Comparison of ENCODE assay signal across 13 mouse cellular contexts in the genomic region with DNA sequence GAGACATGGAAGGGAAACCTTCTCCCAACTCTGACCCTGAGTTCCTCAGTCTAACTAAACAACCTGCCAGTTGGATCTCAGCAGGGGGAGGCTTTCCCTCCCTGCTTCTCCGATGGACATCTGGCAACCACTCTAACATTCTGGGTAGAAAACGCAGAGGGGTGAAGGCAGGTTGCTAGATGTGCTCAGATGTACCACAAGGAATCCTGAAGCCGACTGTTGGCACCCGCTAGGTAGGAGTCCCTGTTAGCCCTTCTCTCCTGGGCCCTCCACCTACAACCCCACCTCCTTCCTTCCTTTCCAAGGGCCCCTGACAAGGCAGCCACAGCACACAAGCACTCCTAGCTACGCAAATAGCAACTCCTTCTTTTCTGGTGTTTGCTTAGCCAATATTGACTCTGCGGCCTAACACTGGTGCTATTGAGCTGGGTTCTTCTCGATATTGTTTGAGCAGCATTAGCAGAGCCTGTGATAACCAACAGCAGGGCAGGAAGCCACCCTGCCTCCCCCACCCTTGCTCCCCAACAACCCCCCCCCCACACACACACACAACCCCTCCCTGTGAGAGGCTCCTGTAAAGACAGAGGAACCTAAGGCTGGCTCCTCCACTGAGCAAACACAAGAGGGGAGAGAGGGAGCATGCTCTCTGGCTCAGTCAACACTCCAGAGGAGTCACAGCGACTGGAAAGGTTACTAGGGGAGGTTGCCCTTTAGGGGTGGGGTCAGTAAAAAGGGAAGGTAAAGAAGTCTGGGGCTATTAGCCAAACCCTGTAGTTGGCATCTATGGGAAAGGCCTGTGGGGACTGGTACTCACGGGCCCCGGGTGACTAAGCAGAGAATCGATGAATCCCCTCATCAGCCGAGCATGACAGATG.
DNase-seq lines count a peak whose midpoint lies in the region; ATAC-seq and TF ChIP-seq lines count a peak whose summit lies in the region.
"Had no signal": no experiment of that assay in that cellular context is flagged by ENCODE, and none has a peak within 500 bp of the region (broad histone marks: within the 10 kb centered on the region; RNA-seq: fewer than 3 reads in every experiment).

No protein-coding gene starts in this region.

- H3K4me2 ChIP-seq in limb, embryonic 12.5 days, result no peak overlapping the region
- no peak overlapping the region; the same call in 1 of the 2 replicates for H3K4me2 ChIP-seq in intestine, embryonic 15.5 days (replicated peaks)
- H3K4me2 ChIP-seq in liver, postnatal 0 days (ENCODE audit: low read depth, low read length), result peak overlapping the region; percentile 13; the same call in 1 of the 2 replicates
- H3K4me2 ChIP-seq: hindbrain, embryonic 14.5 days had no signal

- H3K36me3 ChIP-seq in limb, embryonic 12.5 days, result no peaks in the 10 kb centered on the region
- no peaks in the 10 kb centered on the region for H3K36me3 ChIP-seq in limb, embryonic 10.5 days
- H3K36me3 ChIP-seq in intestine, embryonic 15.5 days, result no peaks in the 10 kb centered on the region
- H3K36me3 ChIP-seq in liver, postnatal 0 days (replicated peaks; ENCODE audit: insufficient read depth, low read length), result no peaks in the 10 kb centered on the region
- no peaks in the 10 kb centered on the region for H3K36me3 ChIP-seq in small intestine, adult 2 months (ENCODE audit: control insufficient read depth, insufficient read depth, low read length)

- no peak for TF ChIP-seq EP300 in liver, postnatal 0 days (IDR thresholded peaks at IDR 0.05; ENCODE audit: low read depth)

- TF ChIP-seq CTCF in liver, postnatal 0 days (IDR thresholded peaks at IDR 0.05; ENCODE audit: low read depth), result no peak
- no peak for TF ChIP-seq CTCF in small intestine, adult 2 months (IDR thresholded peaks at IDR 0.05; ENCODE audit: extremely low read depth, insufficient read length, insufficient replicate concordance, low read depth, low read length)

- WGBS in limb, embryonic 12.5 days, result 78% methylated on average over 12 of the region's 12 CpGs
- 83% methylated on average over 12 of the region's 12 CpGs for WGBS in limb, embryonic 10.5 days
- 62% methylated on average over 12 of the region's 12 CpGs for WGBS in intestine, embryonic 15.5 days
- 38% methylated on average over 12 of the region's 12 CpGs for WGBS in liver, postnatal 0 days (ENCODE audit: insufficient replicate concordance)
- WGBS in small intestine, adult 2 months, result 26% methylated on average over 12 of the region's 12 CpGs

- no peaks in the 10 kb centered on the region for H3K27me3 ChIP-seq in limb, embryonic 12.5 days
- H3K27me3 ChIP-seq in limb, embryonic 10.5 days (ENCODE audit: low read depth, poor library complexity, severe bottlenecking), result no peaks in the 10 kb centered on the region
- no peaks in the 10 kb centered on the region for H3K27me3 ChIP-seq in intestine, embryonic 15.5 days (replicated peaks)
- H3K27me3 ChIP-seq in liver, postnatal 0 days (ENCODE audit: insufficient read depth, low read length), result no peaks in the 10 kb centered on the region
- no peaks in the 10 kb centered on the region for H3K27me3 ChIP-seq in small intestine, adult 2 months (ENCODE audit: control insufficient read depth, insufficient read depth, low read length)

- peaks cover 2% of the 10 kb centered on the region; the same call in 1 of the 2 replicates for H3K4me1 ChIP-seq in limb, embryonic 12.5 days (replicated peaks)
- 0 out of 2 replicates have a peak, but pooled peaks cover under 1% of the 10 kb centered on the region for H3K4me1 ChIP-seq in limb, embryonic 10.5 days
- H3K4me1 ChIP-seq in intestine, embryonic 15.5 days (replicated peaks), result peaks cover 11% of the 10 kb centered on the region
- H3K4me1 ChIP-seq in liver, postnatal 0 days (ENCODE audit: insufficient read depth), result peaks cover 8% of the 10 kb centered on the region; the same call in 1 of the 2 replicates
- H3K4me1 ChIP-seq in small intestine, adult 2 months (ENCODE audit: control insufficient read depth, insufficient read depth, insufficient read length, low read length), result peaks cover 11% of the 10 kb centered on the region; the same call in 1 of the 2 replicates

- no peak overlapping the region for H3K9ac ChIP-seq in limb, embryonic 12.5 days (replicated peaks)
- H3K9ac ChIP-seq in intestine, embryonic 15.5 days, result no peak overlapping the region
- H3K9ac ChIP-seq in liver, postnatal 0 days (replicated peaks), result no peak overlapping the region
- H3K9ac ChIP-seq: hindbrain, embryonic 14.5 days had no signal

- DNase-seq in limb, embryonic 10.5 days (ENCODE audit: low spot score), result no peak
- peak; percentile 30 for DNase-seq in liver, postnatal 0 days
- no peak for DNase-seq in left cerebral cortex, adult 11 months (ENCODE audit: low spot score)
- no peak for DNase-seq in natural killer cell, adult 2 months (ENCODE audit: low spot score in 2 of 2)
- DNase-seq: cerebellum, postnatal 36 days; heart, adult 18-20 months had no signal

- no peak for TF ChIP-seq POLR2A in small intestine, adult 2 months (IDR thresholded peaks at IDR 0.05; ENCODE audit: low read depth, low read length)

- no peak overlapping the region for H3K4me3 ChIP-seq in limb, embryonic 12.5 days (replicated peaks)
- no peak overlapping the region for H3K4me3 ChIP-seq in limb, embryonic 10.5 days
- H3K4me3 ChIP-seq in intestine, embryonic 15.5 days (replicated peaks), result no peak overlapping the region
- H3K4me3 ChIP-seq in liver, postnatal 0 days (ENCODE audit: low read depth, low read length), result no peak overlapping the region
- H3K4me3 ChIP-seq in small intestine, adult 2 months (ENCODE audit: low read depth, low read length), result no peak overlapping the region

- peak overlapping the region; percentile 12; the same call in 1 of the 2 replicates for H3K27ac ChIP-seq in limb, embryonic 12.5 days
- H3K27ac ChIP-seq in limb, embryonic 10.5 days, result no peak overlapping the region
- H3K27ac ChIP-seq in intestine, embryonic 15.5 days, result peak overlapping the region; percentile 49
- peak overlapping the region; percentile 24; the same call in 1 of the 2 replicates for H3K27ac ChIP-seq in liver, postnatal 0 days (ENCODE audit: low read depth)
- peak overlapping the region; percentile 40 for H3K27ac ChIP-seq in small intestine, adult 2 months (ENCODE audit: insufficient read depth, low read depth, low read length)
- H3K27ac ChIP-seq: hindbrain, embryonic 14.5 days had no signal

- no peaks in the 10 kb centered on the region for H3K9me3 ChIP-seq in limb, embryonic 12.5 days
- no peaks in the 10 kb centered on the region for H3K9me3 ChIP-seq in limb, embryonic 10.5 days (replicated peaks)
- H3K9me3 ChIP-seq in intestine, embryonic 15.5 days, result no peaks in the 10 kb centered on the region
- no peaks in the 10 kb centered on the region for H3K9me3 ChIP-seq in liver, postnatal 0 days (ENCODE audit: low read length)

- no peak for ATAC-seq in limb, embryonic 12.5 days (ENCODE audit: insufficient number of reproducible peaks, insufficient read depth, low FRiP score, low TSS enrichment, low read depth)
- ATAC-seq in intestine, embryonic 15.5 days, result peak; percentile 92
- ATAC-seq in liver, postnatal 0 days, result peak; percentile 74
- ATAC-seq in erythroid progenitor cell, adult 5-6 weeks (replicated peaks; ENCODE audit: low FRiP score, poor library complexity, severe bottlenecking), result no peak
- ATAC-seq: CD4-positive, CD25-positive, alpha-beta regulatory T cell, adult 4 months; forebrain, embryonic 16.5 days had no signal

Comparison
In these comparisons a context has a peak if more than half of its experiments do, and no peak if none do; other contexts are left out.
1. ATAC-seq: peak in intestine, embryonic 15.5 days (single experiment) and liver, postnatal 0 days (single experiment); none in limb, embryonic 12.5 days (single experiment) and erythroid progenitor cell, adult 5-6 weeks (single experiment).